Mouse (Mus musculus) liver, adult 10 weeks (tissue): ENCODE measurements around the gene Dnajb1. TPM values are rescaled to one million over a fixed set of nuclear protein-coding genes. Genes with fewer than 3 reads are reported as not detected.

Experiments used
- polyA plus RNA-seq: library from polyadenylated mRNA; stranded (reverse); fragments of 350-450 nt; fragmentation: Illumina TruSeq; extraction: RNeasy Lipid Tissue Mini Kit (QIAGEN cat#74804); gene quantifications from one replicate; pipeline ENCODE4 v1.2.3, GENCODE M21; 2014; ENCODE audit warnings: low read depth, low replicate concordance

Dnajb1 gene
- 5.4 TPM for polyA plus RNA-seq

DNA sequence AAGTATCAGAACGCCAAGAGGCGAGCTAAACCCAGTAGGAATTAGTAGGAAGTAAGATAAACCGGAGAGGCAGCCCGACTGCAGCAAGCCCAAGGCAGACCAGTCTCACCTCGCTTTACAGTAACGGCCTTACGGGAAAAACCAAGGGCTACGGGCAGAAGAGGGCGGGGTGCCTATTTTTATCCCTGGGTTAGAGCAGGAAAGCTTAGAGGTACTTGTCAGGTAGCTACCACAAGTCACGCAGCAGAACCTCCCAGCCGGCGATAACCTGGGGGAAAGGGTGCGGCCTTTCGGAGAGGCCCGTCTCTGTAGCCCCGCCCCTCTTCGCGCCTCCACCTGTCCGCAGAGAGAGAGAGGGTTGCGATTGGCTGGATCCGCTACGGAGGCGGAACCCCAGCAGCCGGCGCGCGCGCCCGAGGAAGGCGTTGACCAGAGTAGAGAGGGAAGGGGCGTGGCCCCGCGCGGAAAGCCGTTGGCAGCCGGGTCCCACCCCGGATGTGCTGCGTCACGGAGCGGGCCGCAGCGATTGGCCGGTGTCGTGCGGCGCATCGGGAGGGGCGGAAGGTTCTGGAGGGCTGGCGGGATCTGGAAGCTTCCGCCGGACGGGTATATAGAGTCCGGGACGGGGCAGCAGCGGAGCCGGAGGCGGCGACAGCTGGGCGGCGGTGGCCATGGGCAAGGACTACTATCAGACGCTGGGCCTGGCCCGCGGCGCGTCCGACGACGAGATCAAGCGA lies at the start of gene Dnajb1, which contains the start of gene Tecr:
TSS of gene Dnajb1 (plus strand) at position 533 of the 737 bp plus-strand sequence.
TSS of gene Tecr (minus strand) at position 311 of the 737 bp plus-strand sequence.

GRCm38 (mm10) chr8:83566469-83567395 lies 41.3 kb upstream of the Dnajb1 start, which contains the start of gene Ndufb7:
Gene Ndufb7, plus strand, starts transcription at chr8:83566671.

DNA sequence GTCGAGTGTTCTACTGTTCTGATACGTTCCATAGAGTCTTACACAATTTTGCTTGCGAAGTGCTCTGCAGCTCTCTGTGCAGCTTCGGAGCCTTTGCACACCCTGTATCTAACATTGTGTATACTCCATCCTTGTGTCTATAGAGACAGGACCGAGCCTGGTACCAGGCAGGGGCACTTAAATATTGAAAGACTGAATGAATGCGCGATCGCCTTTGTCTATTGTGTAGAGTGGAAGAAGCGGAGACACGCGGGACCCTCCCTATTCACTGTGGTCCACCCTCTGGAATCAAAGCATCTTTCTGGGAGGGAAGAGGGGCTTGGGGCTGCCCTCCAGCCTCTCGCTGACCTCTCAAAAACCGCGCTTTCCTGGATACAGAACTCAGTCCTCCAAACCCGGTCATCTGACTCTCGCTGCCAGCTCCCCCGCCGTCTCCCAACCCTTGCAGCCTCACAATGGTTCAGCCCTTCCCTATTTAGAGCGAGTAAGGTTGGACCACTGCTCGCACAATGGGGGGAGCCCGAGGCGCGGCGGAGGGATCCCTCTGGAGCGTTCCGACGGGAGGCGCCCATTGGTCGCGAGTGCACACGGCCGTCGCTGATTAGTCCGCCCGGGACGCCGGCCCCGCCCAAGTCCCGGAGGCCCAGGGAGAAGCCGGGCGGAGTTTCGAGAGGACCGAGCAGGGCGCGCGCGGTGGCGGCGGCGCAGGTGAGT lies 44.2 kb downstream of the Dnajb1 start, which contains the start of gene Gipc1:
TSS of gene Gipc1 (plus strand) at position 648 of the 714 bp plus-strand sequence.

Other genes with a start within 250 kb of the Dnajb1 start
- 0.26 TPM for gene Clgn, start 218.3 kb upstream of the Dnajb1 start, polyA plus RNA-seq
- gene Scoc, start 149.8 kb upstream of the Dnajb1 start, polyA plus RNA-seq: 62.8 TPM
- gene Olfr370, start 72.4 kb upstream of the Dnajb1 start, polyA plus RNA-seq: not detected
- 0.37 TPM for gene Ndufb7, start 41.5 kb upstream of the Dnajb1 start, polyA plus RNA-seq
- gene Tecr, start 222 bp upstream of the Dnajb1 start, polyA plus RNA-seq: 74.9 TPM
- not detected for gene Gipc1, start 44.5 kb downstream of the Dnajb1 start, polyA plus RNA-seq
- gene Ptger1, start 58.5 kb downstream of the Dnajb1 start, polyA plus RNA-seq: not detected
- 2.8 TPM for gene Pkn1, start 91.0 kb downstream of the Dnajb1 start, polyA plus RNA-seq
- gene Ddx39, start 107.0 kb downstream of the Dnajb1 start, polyA plus RNA-seq: 3.0 TPM
- 3.3 TPM for gene Adgre5, start 133.1 kb downstream of the Dnajb1 start, polyA plus RNA-seq